Mouse (Mus musculus) neutrophil, adult 5-6 weeks (primary cell): Measurements from ENCODE around the gene Rapgef4. TPM values are rescaled to one million over a fixed set of nuclear protein-coding genes. Genes with fewer than 3 reads are reported as not detected.

Experiments used
- total RNA-seq: library from RNA; stranded (forward); fragments of 200-1000 nt; gene quantifications from 2 replicates; pipeline ENCODE4 v1.2.3, GENCODE M21; 2017

Rapgef4 gene
- total RNA-seq, 1 experiment from 2014 or later: 91.8 TPM

Other genes with a start within 250 kb of the Rapgef4 start
- 57.4 and 59.8 TPM in 2 replicates for gene Itga6, start 235.6 kb upstream of the Rapgef4 start, total RNA-seq
- 36.2 and 39.0 TPM in 2 replicates for gene Pdk1, start 108.0 kb upstream of the Rapgef4 start, total RNA-seq